Mouse (Mus musculus) ES-Bruce4 (cell line): ENCODE data around the gene Ptges2. TPM values are rescaled to one million over a fixed set of nuclear protein-coding genes. Genes with fewer than 3 reads are reported as not detected.

ENCODE experiments used
- H3K27ac ChIP-seq: 2 replicates; pipeline ENCODE4 v1.5.1; 2012; ENCODE audit warnings: low read length, inconsistent platforms; ENCODE audit not compliant: insufficient read depth
- H3K27me3 ChIP-seq: 2 replicates; pipeline ENCODE4 v1.6.1; 2012; ENCODE audit warnings: mild to moderate bottlenecking, low read length, inconsistent platforms; ENCODE audit not compliant: control insufficient read depth, poor library complexity, insufficient read depth, severe bottlenecking
- H3K36me3 ChIP-seq: 2 replicates; pipeline ENCODE4 v1.6.1; 2012; ENCODE audit warnings: inconsistent platforms, mild to moderate bottlenecking, low read length, moderate library complexity; ENCODE audit not compliant: control insufficient read depth, poor library complexity, insufficient read depth, severe bottlenecking
- H3K4me1 ChIP-seq: one replicate; pipeline ENCODE4 v1.8.1; 2011; ENCODE audit warnings: low read length; ENCODE audit not compliant: control insufficient read depth, insufficient read depth
- H3K4me3 ChIP-seq: 2 replicates; pipeline ENCODE4 v1.5.1; 2011; ENCODE audit warnings: low read depth, mild to moderate bottlenecking, low read length
- H3K9ac ChIP-seq: 2 replicates; pipeline ENCODE4 v1.6.1; 2012; ENCODE audit warnings: low read depth, mild to moderate bottlenecking, inconsistent platforms; ENCODE audit not compliant: poor library complexity, severe bottlenecking
- H3K9me3 ChIP-seq: replicated peaks from 2 replicates; pipeline ENCODE4 v1.6.1; 2012; ENCODE audit warnings: mild to moderate bottlenecking, low read length, inconsistent platforms; ENCODE audit not compliant: control insufficient read depth, poor library complexity, insufficient read depth, severe bottlenecking
- CTCF ChIP-seq: IDR thresholded peaks from one replicate; pipeline ENCODE4 v1.8.1; 2011; ENCODE audit warnings: low read depth, low read length
- EP300 ChIP-seq: IDR thresholded peaks from 2 replicates; pipeline ENCODE4 v1.6.1; 2011; ENCODE audit warnings: low read depth, low read length; ENCODE audit not compliant: insufficient read depth
- POLR2A ChIP-seq: IDR thresholded peaks from one replicate; pipeline ENCODE4 v1.8.1; 2011; ENCODE audit warnings: low read length; ENCODE audit not compliant: insufficient read depth
- polyA plus RNA-seq: library from polyadenylated mRNA; stranded (reverse); fragments of >200 nt; gene quantifications from 2 replicates; pipeline ENCODE4 v1.2.4, GENCODE M21; 2011; ENCODE audit warnings: low read depth; ENCODE audit not compliant: missing spikeins, insufficient read depth, insufficient read length

Gene Ptges2
- polyA plus RNA-seq, 1 experiment = 22.2 TPM

GRCm38 (mm10) chr2:32363376-32364106 is 32.2 kb upstream of the Ptges2 start:
- H3K27ac ChIP-seq = no peak overlapping the region
- no peaks in the 10 kb centered on the region for H3K36me3 ChIP-seq
- peak overlapping the region; percentile 87 for H3K4me3 ChIP-seq
- peak overlapping the region; percentile 57 for H3K9ac ChIP-seq
- TF ChIP-seq EP300 (no peak), POLR2A (no peak)
- H3K27me3 ChIP-seq = no peaks in the 10 kb centered on the region
- no peaks in the 10 kb centered on the region for H3K4me1 ChIP-seq
- no peaks in the 10 kb centered on the region for H3K9me3 ChIP-seq

GRCm38 (mm10) chr2:32364121-32364520 is 31.6 kb upstream of the Ptges2 start:
- no peak for TF ChIP-seq EP300
- no peak overlapping the region for H3K9ac ChIP-seq
- H3K9me3 ChIP-seq = no peaks in the 10 kb centered on the region
- no peaks in the 10 kb centered on the region for H3K36me3 ChIP-seq
- H3K27ac ChIP-seq = no peak overlapping the region
- no peaks in the 10 kb centered on the region for H3K4me1 ChIP-seq
- H3K4me3 ChIP-seq = no peak overlapping the region
- H3K27me3 ChIP-seq = no peaks in the 10 kb centered on the region

GRCm38 (mm10) chr2:32367315-32367714 is 28.4 kb upstream of the Ptges2 start:
- no peaks in the 10 kb centered on the region for H3K9me3 ChIP-seq
- no peak overlapping the region for H3K27ac ChIP-seq
- H3K36me3 ChIP-seq = no peaks in the 10 kb centered on the region
- H3K4me1 ChIP-seq = no peaks in the 10 kb centered on the region
- TF ChIP-seq EP300 = no peak
- TF ChIP-seq CTCF = no peak
- no peaks in the 10 kb centered on the region for H3K27me3 ChIP-seq
- H3K4me3 ChIP-seq = no peak overlapping the region
- H3K9ac ChIP-seq = no peak overlapping the region

DNA sequence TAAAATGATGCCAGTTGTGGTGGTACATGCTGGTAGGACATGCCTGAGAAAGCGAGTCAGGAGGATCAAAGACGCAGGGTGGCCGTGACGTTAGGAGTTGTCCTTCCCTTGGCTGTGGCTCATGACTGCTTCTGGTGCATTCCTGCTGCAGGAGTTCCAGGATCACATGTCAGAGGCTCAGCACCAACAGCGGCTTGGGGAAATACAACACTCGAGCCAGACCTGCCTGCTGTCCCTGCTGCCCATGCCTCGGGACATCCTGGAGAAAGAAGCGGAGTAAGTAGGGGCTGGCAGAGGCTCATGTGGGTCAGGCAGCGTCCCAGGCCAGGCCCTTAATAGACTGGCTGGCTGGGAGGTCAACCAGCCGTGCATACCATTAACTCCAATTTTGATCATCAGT is 21.5 kb upstream of the Ptges2 start:
- TF ChIP-seq EP300 = no peak
- no peak for TF ChIP-seq POLR2A
- no peak for TF ChIP-seq CTCF
- no peaks in the 10 kb centered on the region for H3K4me1 ChIP-seq

DNA sequence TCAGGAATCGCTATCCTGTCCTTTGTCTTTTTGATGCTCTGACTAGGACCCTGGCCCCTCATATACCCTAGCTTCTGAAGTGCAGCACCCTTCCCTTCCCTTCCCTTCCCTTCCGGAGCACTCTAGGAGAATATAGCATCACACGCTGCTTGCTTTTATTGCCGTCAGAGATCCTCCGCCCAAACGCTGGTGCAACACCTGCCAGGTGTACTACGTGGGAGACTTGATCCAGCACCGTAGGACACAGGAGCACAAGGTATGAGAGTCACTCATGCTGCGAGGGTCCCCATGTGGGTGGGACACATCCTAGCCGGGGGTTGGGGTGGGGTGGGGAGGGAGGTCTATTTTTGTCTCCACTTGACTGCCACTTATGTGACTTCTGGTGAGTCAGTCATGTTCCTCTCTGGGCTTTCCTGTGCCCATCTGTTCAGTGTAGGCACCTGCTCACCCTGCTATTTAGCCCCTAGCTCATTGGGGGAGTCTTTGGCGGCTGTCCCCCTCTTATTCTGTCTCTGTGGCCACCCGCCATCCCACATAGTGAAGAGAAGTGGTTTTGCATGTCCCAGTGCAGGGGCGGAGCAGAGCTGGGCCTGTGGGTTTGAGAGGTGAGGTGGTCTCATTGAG is 20.3 kb upstream of the Ptges2 start:
- TF ChIP-seq CTCF = no peak
- no peak for TF ChIP-seq EP300
- no peak for TF ChIP-seq POLR2A
- no peaks in the 10 kb centered on the region for H3K4me1 ChIP-seq
- H3K9me3 ChIP-seq = no peaks in the 10 kb centered on the region
- H3K27ac ChIP-seq = no peak overlapping the region
- H3K9ac ChIP-seq = no peak overlapping the region
- no peaks in the 10 kb centered on the region for H3K27me3 ChIP-seq
- H3K4me3 ChIP-seq = no peak overlapping the region
- no peaks in the 10 kb centered on the region for H3K36me3 ChIP-seq

More for the DNA sequence above, 21.5 kb upstream of the Ptges2 start:
- Histone ChIP-seq H3K4me3 (no peak overlapping the region), H3K9me3 (no peaks in the 10 kb centered on the region), H3K27ac (no peak overlapping the region), H3K9ac (no peak overlapping the region), H3K27me3 (no peaks in the 10 kb centered on the region), H3K36me3 (no peaks in the 10 kb centered on the region)

- no peak overlapping the region for H3K27ac ChIP-seq
- no peaks in the 10 kb centered on the region for H3K27me3 ChIP-seq
- no peaks in the 10 kb centered on the region for H3K4me1 ChIP-seq
- no peak overlapping the region for H3K9ac ChIP-seq
- TF ChIP-seq EP300 = no peak
- no peak for TF ChIP-seq CTCF
- TF ChIP-seq POLR2A = no peak
- H3K9me3 ChIP-seq = no peaks in the 10 kb centered on the region
- no peaks in the 10 kb centered on the region for H3K36me3 ChIP-seq
- no peak overlapping the region for H3K4me3 ChIP-seq
Observed at GRCm38 (mm10) chr2:32376963-32377362, 18.7 kb upstream of the Ptges2 start.
